Mouse (Mus musculus) bone marrow, adult 2 months (tissue): ENCODE results near the gene Vps13c. TPM values are rescaled to one million over a fixed set of nuclear protein-coding genes. Genes with fewer than 3 reads are reported as not detected.

Source experiments
- H3K27ac ChIP-seq: fragments of 200-500 bp; 2 replicates; pipeline ENCODE4 v1.5.1; 2012; ENCODE audit warnings: low read depth, mild to moderate bottlenecking, control low read depth, inconsistent platforms, low read length; ENCODE audit not compliant: control insufficient read depth, poor library complexity, insufficient read depth
- H3K4me1 ChIP-seq: fragments of 200-500 bp; 2 replicates; pipeline ENCODE4 v1.6.1; 2011; ENCODE audit warnings: low read length; ENCODE audit not compliant: control insufficient read depth, insufficient read depth
- H3K4me3 ChIP-seq: fragments of 200-500 bp; replicated peaks from 2 replicates; pipeline ENCODE3; 2011; ENCODE audit warnings: mild to moderate bottlenecking, low read depth, low read length, control low read depth; ENCODE audit not compliant: control insufficient read depth
- CTCF ChIP-seq: fragments of 200-500 bp; IDR thresholded peaks from 2 replicates; pipeline ENCODE4 v1.5.1; 2011; ENCODE audit warnings: low read length, control low read depth; ENCODE audit not compliant: control insufficient read depth, insufficient read depth
- POLR2A ChIP-seq: fragments of 200-500 bp; IDR thresholded peaks from 2 replicates; pipeline ENCODE4 v1.6.1; 2011; ENCODE audit warnings: low read depth, mild to moderate bottlenecking, control low read depth, low read length, borderline replicate concordance; ENCODE audit not compliant: control insufficient read depth
- WGBS: fragments of 180-500 bp; shearing (Covaris S2); methylation state at CpG from one replicate; pipeline ENCODE4 v1.1.7; 2018; 5-methylcytosine and 5-hydroxymethylcytosine counted together
- polyA plus RNA-seq: library from polyadenylated mRNA; stranded (reverse); fragments of >200 nt; gene quantifications from 2 replicates; pipeline ENCODE4 v1.2.4, GENCODE M21; 2011; ENCODE audit warnings: low replicate concordance; ENCODE audit not compliant: missing spikeins, insufficient read depth, insufficient read length

Gene Vps13c
- polyA plus RNA-seq, 1 experiment = 8.8 TPM

DNA sequence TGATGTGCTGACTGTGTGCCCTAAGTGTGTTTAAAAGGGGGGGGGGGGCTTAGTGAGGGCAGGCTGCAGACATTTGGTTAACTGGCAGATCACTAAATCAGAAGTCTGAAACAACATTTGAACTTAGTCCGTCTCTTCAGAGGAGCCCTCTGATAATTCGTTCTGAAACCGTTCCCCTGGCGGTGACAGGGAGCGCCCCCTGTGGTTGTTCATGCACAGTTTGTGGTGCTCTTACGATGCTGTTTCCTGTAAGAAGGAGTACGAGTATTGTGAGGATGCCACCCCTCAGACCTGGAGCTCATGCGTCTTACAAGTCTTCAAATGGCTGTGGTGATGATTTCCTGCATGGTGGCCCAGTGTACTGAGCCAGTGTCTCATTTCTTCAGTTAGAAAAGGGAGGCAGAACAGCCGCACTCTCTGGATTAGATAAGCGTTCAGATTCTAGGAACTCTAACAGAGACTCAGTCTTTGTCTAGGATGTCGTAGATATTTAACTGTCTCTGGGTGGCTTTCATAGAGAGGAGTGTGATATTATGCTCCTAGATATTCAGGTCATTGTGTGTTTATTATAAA, 38.1 kb downstream of the Vps13c start:
- no peak overlapping the region for H3K4me3 ChIP-seq
- TF ChIP-seq CTCF = no peak
- TF ChIP-seq POLR2A = no peak
- 82% methylated on average over 11 of the region's 11 CpGs for WGBS
- H3K27ac ChIP-seq = no peak overlapping the region
- peaks cover 1% of the 10 kb centered on the region; the same call in 1 of the 2 replicates for H3K4me1 ChIP-seq

DNA sequence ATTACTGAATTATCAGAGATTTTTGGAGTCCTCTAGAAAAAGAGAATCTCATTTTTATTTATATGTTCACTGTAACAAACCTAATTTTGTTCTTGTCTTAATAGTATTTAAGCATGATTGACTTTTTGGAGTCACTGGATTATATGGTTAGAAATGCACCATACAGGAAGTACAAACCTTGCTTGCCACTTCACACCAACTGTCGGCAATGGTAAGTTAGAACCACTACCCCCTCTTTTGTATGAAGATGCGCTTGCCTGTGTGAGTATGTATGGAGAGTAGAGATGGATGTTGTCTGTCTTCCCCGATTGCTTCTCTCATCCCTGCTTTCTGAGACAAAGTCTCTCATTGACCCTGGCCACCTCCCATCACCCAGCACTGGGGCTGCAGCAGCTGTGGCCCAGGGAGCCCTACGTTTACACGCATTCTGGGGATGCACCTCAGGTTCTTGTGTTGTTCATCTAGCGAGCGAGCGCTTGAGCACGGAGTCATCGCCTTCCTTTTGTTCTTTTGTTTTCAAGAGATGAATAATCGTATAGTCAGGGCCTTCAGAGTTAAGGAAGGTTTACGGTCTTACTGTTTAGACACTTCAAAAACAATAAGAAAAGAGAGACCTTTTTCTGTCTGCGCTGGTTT, 43.3 kb downstream of the Vps13c start:
- TF ChIP-seq POLR2A (no peak), CTCF (no peak)
- WGBS = 91% methylated on average over 13 of the region's 13 CpGs
- no peak overlapping the region for H3K27ac ChIP-seq

DNA sequence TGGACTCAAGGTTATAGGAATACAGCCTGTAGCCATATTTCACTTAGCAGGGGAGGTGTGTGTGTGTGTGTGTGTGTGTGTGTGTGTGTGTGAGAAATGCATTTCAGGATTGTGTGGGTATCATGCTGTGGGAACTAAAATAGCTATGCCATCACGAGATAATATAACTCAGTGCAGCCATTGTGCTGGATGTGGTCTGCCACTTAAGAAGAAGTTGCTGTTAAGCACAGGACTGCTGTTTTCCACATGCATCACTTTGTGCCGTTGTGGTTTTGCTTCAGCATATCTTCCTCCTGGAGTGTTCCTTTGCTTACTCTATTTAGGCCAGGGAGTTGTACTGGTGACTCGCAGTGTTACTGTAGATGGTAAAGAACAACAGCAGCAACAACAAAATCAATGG, 43.9 kb downstream of the Vps13c start:
- 63% methylated on average over 3 of the region's 3 CpGs for WGBS
- Histone ChIP-seq H3K4me1 (no peaks in the 10 kb centered on the region), H3K4me3 (no peak overlapping the region), H3K27ac (no peak overlapping the region)
- TF ChIP-seq POLR2A (no peak), CTCF (no peak)

More for the DNA sequence above, 43.3 kb downstream of the Vps13c start:
- Histone ChIP-seq H3K4me1 (no peaks in the 10 kb centered on the region), H3K4me3 (no peak overlapping the region)

DNA sequence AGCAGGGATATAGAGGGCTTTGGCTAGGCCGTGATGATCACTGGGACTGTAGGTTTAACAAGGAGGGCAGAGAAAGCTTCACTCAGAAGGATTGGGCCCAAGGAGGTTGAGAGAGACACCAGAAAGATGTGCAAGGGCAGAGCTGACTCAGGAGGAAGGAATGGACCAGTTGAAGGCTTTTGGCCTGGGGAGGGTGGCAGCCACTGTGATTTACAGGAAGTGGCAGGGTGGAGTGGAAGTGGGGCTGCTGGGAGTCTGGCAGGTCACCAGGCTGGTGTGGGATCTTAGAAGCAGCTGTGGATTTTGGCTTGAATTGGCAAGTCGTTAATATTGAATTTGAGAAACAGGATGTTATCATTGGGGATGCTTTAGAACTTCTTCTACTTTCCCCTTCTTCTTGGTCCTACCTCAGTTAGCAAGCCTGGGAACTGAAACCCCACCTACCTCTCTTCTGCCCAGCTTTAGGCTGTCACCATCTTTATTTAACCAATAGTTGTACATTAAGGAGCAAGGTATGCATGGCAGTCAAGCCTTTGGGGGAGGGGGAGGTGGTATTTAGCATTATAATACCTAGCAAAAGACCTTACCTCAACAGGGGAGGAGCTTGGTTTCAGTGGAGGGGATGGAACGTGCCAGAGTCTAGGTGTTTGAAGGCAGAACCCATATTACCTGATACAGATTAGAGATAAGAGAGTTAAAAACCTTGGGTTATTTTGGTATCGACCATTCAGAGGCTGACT, 47.0 kb downstream of the Vps13c start:
- H3K4me3 ChIP-seq = no peak overlapping the region
- TF ChIP-seq POLR2A = no peak
- TF ChIP-seq CTCF = no peak
- 74% methylated on average over 4 of the region's 4 CpGs for WGBS
- H3K27ac ChIP-seq = no peak overlapping the region
- H3K4me1 ChIP-seq = no peaks in the 10 kb centered on the region

DNA sequence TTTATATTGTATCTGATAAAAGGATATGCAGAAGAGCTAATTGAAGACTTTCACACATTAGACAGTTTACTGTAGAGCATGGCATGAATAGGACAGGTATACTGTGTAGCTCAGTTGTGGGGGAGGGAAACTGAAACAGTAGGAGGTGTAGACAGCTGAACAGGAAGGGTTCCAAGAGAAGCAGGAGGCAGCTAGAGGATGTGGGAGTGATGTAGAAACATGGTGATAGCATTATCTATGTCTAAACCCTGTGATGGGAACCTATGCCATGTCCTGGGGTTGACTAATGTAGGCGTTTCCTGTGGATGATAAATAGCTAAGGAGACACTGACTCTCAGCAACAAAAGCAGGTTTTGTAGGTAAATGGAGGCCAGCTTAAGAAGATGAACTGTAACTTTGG, 53.3 kb downstream of the Vps13c start:
- Histone ChIP-seq H3K4me3 (no peak overlapping the region), H3K4me1 (peaks cover 2% of the 10 kb centered on the region), H3K27ac (no peak overlapping the region)
- 76% methylated on average over 1 of the region's 1 CpGs for WGBS
- TF ChIP-seq CTCF (no peak), POLR2A (no peak)

DNA sequence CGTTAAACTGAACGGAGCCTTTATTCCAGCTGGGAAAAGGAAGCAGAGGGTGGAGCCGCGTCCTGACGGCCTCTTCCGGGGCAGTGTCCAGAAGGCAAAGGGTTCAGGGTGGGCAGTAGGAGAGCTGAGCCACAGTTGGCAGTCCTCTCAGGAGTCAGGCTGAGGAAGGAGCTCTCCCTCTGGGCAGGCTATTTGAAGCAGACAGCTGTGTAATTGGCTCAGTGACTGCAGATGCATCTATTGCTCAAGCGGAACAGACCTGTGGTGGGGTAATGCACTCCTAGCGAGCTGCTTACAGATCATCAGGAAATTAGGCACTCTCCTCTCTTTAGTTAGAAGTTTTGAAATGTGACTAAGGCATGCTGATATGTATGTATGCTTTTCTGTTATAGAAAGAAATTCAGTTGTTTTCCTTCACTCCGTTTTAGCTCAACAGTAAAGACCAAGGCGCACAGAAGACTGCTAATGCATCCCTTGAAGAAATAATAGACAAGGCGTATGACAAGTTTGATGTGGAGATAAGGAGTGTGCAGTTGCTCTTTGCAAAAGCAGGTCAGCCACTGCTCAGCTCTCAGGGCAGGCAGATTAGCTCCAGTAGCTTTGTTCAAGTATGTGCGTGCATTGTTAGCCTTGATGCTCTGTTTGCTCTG, 56.6 kb downstream of the Vps13c start:
- Histone ChIP-seq H3K4me1 (peaks cover 2% of the 10 kb centered on the region), H3K27ac (no peak overlapping the region), H3K4me3 (no peak overlapping the region)
- no peak for TF ChIP-seq POLR2A
- no peak for TF ChIP-seq CTCF
- WGBS = 81% methylated on average over 12 of the region's 12 CpGs

DNA sequence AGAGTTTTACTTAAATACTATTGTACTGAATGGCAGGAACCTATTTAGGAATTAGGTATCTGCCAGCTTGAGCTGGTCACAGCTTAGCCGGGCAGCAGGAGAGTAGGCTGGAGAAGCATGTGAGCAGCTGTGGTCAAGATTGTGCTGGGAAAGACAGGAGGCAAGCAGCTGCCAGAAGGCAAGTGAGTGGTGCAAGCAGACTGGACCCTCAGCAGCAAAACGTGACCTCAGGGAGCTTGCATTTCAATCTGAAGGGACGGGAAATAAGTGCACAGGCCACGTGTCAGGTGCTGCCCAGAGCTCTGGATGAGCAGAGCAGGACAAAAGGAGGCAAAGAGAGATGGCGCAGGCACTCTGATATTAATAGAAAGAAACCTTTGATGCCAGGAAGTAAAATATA, 60.2 kb downstream of the Vps13c start:
- peaks cover 2% of the 10 kb centered on the region for H3K4me1 ChIP-seq
- TF ChIP-seq POLR2A = no peak
- no peak for TF ChIP-seq CTCF
- H3K27ac ChIP-seq = no peak overlapping the region
- WGBS = 84% methylated on average over 5 of the region's 5 CpGs
- H3K4me3 ChIP-seq = no peak overlapping the region

DNA sequence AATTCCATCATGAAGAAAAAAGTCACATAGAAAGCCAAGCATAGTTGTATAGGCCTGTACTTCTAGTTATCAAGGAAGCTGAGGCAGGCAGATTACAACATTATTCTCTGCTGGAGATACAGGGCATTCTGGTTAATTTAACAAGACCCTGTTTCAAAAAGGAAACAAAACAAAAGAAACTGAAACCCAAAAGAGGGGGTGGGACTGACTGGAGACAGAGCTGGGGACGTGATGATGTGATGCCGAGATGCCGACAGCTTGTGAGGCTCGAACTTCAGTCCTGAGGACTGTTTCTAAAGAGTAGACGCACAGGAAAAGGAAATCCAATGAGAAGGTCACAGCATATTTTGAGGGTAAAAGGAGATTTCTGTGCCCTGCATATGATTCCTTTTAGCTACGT, 64.2 kb downstream of the Vps13c start:
- TF ChIP-seq CTCF = no peak
- TF ChIP-seq POLR2A = no peak
- no peak overlapping the region for H3K4me3 ChIP-seq
- H3K27ac ChIP-seq = no peak overlapping the region
- WGBS = 88% methylated on average over 6 of the region's 6 CpGs
- H3K4me1 ChIP-seq = no peaks in the 10 kb centered on the region
